Mouse (Mus musculus): ENCODE results near the gene Zfp963.
A peak's percentile ranks its signal among the peaks of the same experiment; 100 is the strongest.
"Not testable (repeated sequence)": the region's sequence is repeated elsewhere in the genome, so short reads cannot be mapped to it uniquely, and the experiment has no call there.

The Zfp963 gene

GRCm38 (mm10) chr8:69735495-69735894 lies 14.3 kb downstream of the Zfp963 start:
- DNase-seq = no peak

GRCm38 (mm10) chr8:69717232-69717580 lies 32.6 kb downstream of the Zfp963 start:
- DNase-seq = no peak

GRCm38 (mm10) chr8:69716403-69717231 lies 33.2 kb downstream of the Zfp963 start:
- DNase-seq = peak; percentile 99

- DNase-seq = peak; percentile 22
Observed at GRCm38 (mm10) chr8:69715366-69715765, 34.4 kb downstream of the Zfp963 start.

GRCm38 (mm10) chr8:69713516-69713915 lies 36.3 kb downstream of the Zfp963 start:
- no peak for DNase-seq

- not testable (repeated sequence) for DNase-seq
Observed at GRCm38 (mm10) chr8:69710624-69711023, 39.1 kb downstream of the Zfp963 start, which contains the start of gene Zfp869. Gene Zfp869, minus strand, starts transcription at chr8:69710724.

- no peak for DNase-seq
Observed at GRCm38 (mm10) chr8:69701810-69702209, 48.0 kb downstream of the Zfp963 start.
